Mouse (Mus musculus) ES-Bruce4 (cell line): ENCODE measurements at regions not wholly inside any gene's neighbourhood (a gene's known extent, or its start where the extent isn't known, plus 50 kb on each side); places are given as distances from the start of the nearest gene placed in this dataset.

Experiments
- EP300 ChIP-seq: IDR thresholded peaks from 2 replicates; pipeline ENCODE4 v1.6.1; 2011; ENCODE audit warnings: low read depth, low read length; ENCODE audit not compliant: insufficient read depth
- POLR2A ChIP-seq: IDR thresholded peaks from one replicate; pipeline ENCODE4 v1.8.1; 2011; ENCODE audit warnings: low read length; ENCODE audit not compliant: insufficient read depth

GRCm38 (mm10) chr7:110695729-110696128 is 68.3 kb downstream of the Adm start:
- TF ChIP-seq EP300, result no peak
- TF ChIP-seq POLR2A, result no peak
